Mouse (Mus musculus): ENCODE data around the gene 1700015F17Rik.

1700015F17Rik gene

GRCm38 (mm10) chr5:5479043-5479442 lies at the start of gene 1700015F17Rik:
Gene 1700015F17Rik, minus strand, starts transcription at chr5:5479143.
- no peak for DNase-seq (ENCODE audit: low spot score in 2 of 2)

GRCm38 (mm10) chr5:5515411-5515810 lies 36.5 kb upstream of the 1700015F17Rik start:
- no peak for DNase-seq (ENCODE audit: low spot score in 2 of 2)

- peak; percentile 88 to 96 for DNase-seq (ENCODE audit: low spot score in 2 of 2)
These were observed 35.5 kb upstream of the 1700015F17Rik start, which contains the start of gene Cldn12 for GRCm38 (mm10) chr5:5514196-5515076. Gene Cldn12, minus strand, starts transcription at chr5:5514958.

GRCm38 (mm10) chr5:5511401-5511800 lies 32.5 kb upstream of the 1700015F17Rik start:
- DNase-seq (ENCODE audit: low spot score in 2 of 2): no peak

GRCm38 (mm10) chr5:5510989-5511388 lies 32.0 kb upstream of the 1700015F17Rik start:
- no peak for DNase-seq (ENCODE audit: low spot score in 2 of 2)

- no peak for DNase-seq (ENCODE audit: low spot score in 2 of 2)
These were observed 31.5 kb upstream of the 1700015F17Rik start for GRCm38 (mm10) chr5:5510304-5510887.

- DNase-seq (ENCODE audit: low spot score in 2 of 2): no peak
These were observed 29.3 kb upstream of the 1700015F17Rik start for GRCm38 (mm10) chr5:5508231-5508630.

GRCm38 (mm10) chr5:5507701-5508225 lies 28.8 kb upstream of the 1700015F17Rik start:
- DNase-seq (ENCODE audit: low spot score in 2 of 2): peak; percentile 44 to 50

- DNase-seq (ENCODE audit: low spot score in 2 of 2): no peak
These were observed 25.5 kb upstream of the 1700015F17Rik start for GRCm38 (mm10) chr5:5504456-5504855.

GRCm38 (mm10) chr5:5503381-5503780 lies 24.4 kb upstream of the 1700015F17Rik start:
- DNase-seq (ENCODE audit: low spot score in 2 of 2): no peak

GRCm38 (mm10) chr5:5501583-5501982 lies 22.6 kb upstream of the 1700015F17Rik start:
- DNase-seq (ENCODE audit: low spot score in 2 of 2): no peak

GRCm38 (mm10) chr5:5496393-5496792 lies 17.4 kb upstream of the 1700015F17Rik start:
- no peak for DNase-seq (ENCODE audit: low spot score in 2 of 2)

GRCm38 (mm10) chr5:5495042-5495441 lies 16.1 kb upstream of the 1700015F17Rik start:
- no peak for DNase-seq (ENCODE audit: low spot score in 2 of 2)

GRCm38 (mm10) chr5:5494269-5495005 lies 15.5 kb upstream of the 1700015F17Rik start:
- DNase-seq (ENCODE audit: low spot score in 2 of 2): no peak

- no peak for DNase-seq (ENCODE audit: low spot score in 2 of 2)
These were observed 13.2 kb upstream of the 1700015F17Rik start for GRCm38 (mm10) chr5:5492163-5492562.

GRCm38 (mm10) chr5:5486071-5486470 lies 7.1 kb upstream of the 1700015F17Rik start:
- DNase-seq (ENCODE audit: low spot score in 2 of 2): no peak

GRCm38 (mm10) chr5:5483254-5483858 lies 4.4 kb upstream of the 1700015F17Rik start:
- no peak for DNase-seq (ENCODE audit: low spot score in 2 of 2)

GRCm38 (mm10) chr5:5481662-5482061 lies 2.7 kb upstream of the 1700015F17Rik start:
- no peak for DNase-seq (ENCODE audit: low spot score in 2 of 2)

- DNase-seq (ENCODE audit: low spot score in 2 of 2): no peak
These were observed 2.8 kb downstream of the 1700015F17Rik start for GRCm38 (mm10) chr5:5476133-5476532.

GRCm38 (mm10) chr5:5465256-5465655 lies 13.7 kb downstream of the 1700015F17Rik start:
- no peak for DNase-seq (ENCODE audit: low spot score in 2 of 2)

- no peak for DNase-seq (ENCODE audit: low spot score in 2 of 2)
These were observed 47.1 kb downstream of the 1700015F17Rik start for GRCm38 (mm10) chr5:5431746-5432438.

Data from urinary bladder, postnatal 36 days (tissue).